Mouse (Mus musculus) ovary, adult 10 weeks (tissue): Measurements from ENCODE around the gene Gm5965. TPM values are rescaled to one million over a fixed set of nuclear protein-coding genes. Genes with fewer than 3 reads are reported as not detected.

Experiments
- polyA plus RNA-seq: library from polyadenylated mRNA; stranded (reverse); fragments of 350-450 nt; fragmentation: Illumina TruSeq; extraction: RNeasy Lipid Tissue Mini Kit (QIAGEN cat#74804); gene quantifications from one replicate; pipeline ENCODE4 v1.2.3, GENCODE M21; 2014

Gm5965 gene
- polyA plus RNA-seq, result not detected

GRCm38 (mm10) chr16:88777596-88777995 is at the start of gene Gm5965:
TSS of gene Gm5965 (plus strand) at chr16:88777896.

DNA sequence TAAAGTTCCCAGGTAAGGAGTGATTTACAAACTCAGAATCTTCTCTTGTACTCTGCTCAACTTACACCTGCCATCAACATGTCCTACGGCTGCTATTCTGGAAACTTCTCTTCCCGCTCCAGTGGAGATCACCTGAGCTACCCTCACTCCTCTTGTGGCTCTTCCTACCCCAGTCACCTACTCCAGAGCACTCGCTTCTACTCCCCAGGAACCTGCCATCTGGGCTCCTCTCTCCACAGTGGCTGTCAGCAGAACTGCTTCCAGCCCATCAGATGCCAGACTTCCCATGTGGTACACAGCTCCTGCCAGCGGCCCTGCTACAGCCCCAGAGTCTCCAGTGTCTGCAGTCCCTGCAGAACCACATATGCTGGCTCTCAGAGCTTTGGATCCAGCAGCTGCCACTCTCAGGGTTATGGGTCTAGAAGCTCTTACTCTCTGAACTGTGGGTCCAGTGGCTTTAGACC is 48.9 kb upstream of the Gm5965 start, which contains the start of gene Krtap13-1:
Gene Krtap13-1, plus strand, starts transcription at position 51 of the 464 bp plus-strand sequence.

DNA sequence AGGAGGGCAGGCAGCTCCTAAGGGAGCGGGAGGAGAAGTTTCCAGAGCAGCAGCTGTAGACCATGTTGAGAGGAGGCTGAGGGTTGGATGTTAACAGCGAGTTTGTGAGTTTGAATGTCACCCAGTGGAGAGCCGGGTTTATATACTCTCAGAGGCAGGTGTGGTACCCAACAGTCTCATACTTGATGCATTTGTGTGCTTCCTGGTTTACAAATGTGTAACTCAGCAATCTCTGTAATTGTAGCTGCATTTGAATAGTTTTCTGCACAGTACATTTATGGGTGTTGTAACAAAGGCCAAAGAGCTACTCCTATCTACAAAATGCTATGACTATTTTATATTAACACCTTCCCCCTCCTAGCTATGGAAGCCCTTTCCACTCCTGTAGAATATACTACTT is 26.2 kb upstream of the Gm5965 start, which contains the start of gene Krtap13:
Gene Krtap13, minus strand, starts transcription at position 101 of the 400 bp plus-strand sequence.

DNA sequence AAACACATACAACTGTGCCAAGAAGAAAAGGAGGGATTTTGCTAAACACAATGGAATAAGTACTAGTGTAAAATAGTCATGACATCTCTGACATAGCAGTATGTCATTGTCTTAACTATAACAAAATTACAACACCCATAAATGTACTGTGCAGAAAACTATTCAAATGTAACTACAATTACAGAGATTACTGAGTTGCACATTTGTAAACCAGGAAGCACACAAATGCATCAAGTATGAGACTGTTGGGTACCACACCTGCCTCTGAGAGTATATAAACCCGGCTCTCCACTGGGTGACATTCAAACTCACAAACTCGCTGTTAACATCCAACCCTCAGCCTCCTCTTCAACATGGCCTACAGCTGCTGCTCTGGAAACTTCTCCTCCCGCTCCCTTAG is 19.1 kb upstream of the Gm5965 start, which contains the start of gene 2310034C09Rik:
Gene 2310034C09Rik, plus strand, starts transcription at position 301 of the 400 bp plus-strand sequence.

GRCm38 (mm10) chr16:88774106-88774505 is 3.6 kb upstream of the Gm5965 start, which contains the start of gene 2310057N15Rik:
TSS of gene 2310057N15Rik (minus strand) at chr16:88774206.

GRCm38 (mm10) chr16:88811827-88812226 is 34.1 kb downstream of the Gm5965 start, which contains the start of gene Gm20741:
TSS of gene Gm20741 (minus strand) at chr16:88812220.

GRCm38 (mm10) chr16:88820066-88820465 is 42.4 kb downstream of the Gm5965 start, which contains the start of gene Krtap15:
TSS of gene Krtap15 (plus strand) at chr16:88820215.

DNA sequence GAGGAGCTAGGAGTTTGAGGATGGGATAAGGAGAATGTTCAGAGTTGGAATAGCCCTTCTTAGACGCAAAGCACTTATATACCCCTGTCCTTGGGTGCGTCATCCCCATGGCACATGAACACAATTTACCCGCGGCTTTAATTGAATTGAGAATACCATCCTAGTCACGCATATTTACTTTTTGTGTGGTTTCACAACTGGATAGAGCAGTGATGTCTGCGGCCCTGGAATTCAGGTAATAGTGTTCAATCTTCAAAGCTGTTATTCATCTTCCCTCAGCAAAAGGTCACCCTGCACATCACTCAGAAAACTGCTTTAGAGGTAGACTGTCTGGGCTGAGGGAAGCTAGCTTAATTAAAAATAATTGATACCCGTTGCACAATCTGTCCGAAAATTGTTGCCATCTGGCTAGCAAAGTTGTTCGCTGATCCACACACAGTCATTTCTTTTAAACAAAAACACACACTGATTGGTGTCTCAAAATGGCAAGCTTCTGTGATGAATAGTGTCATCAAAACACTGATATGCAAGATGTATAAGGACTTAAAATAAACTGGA is 48.5 kb downstream of the Gm5965 start, which contains the start of gene Krtap14:
Gene Krtap14, minus strand, starts transcription at position 51 of the 558 bp plus-strand sequence.

Other genes with a start within 250 kb of the Gm5965 start
- 4.5 TPM for gene Cldn8, start 214.7 kb upstream of the Gm5965 start, polyA plus RNA-seq
- not detected for gene Krtap24-1, start 165.6 kb upstream of the Gm5965 start, polyA plus RNA-seq
- gene 2310079G19Rik, start 150.2 kb upstream of the Gm5965 start, polyA plus RNA-seq, result not detected
- gene Krtap26-1, start 130.1 kb upstream of the Gm5965 start, polyA plus RNA-seq, result not detected
- not detected for gene Krtap27-1, start 106.2 kb upstream of the Gm5965 start, polyA plus RNA-seq
- gene 2310061N02Rik, start 69.9 kb upstream of the Gm5965 start, polyA plus RNA-seq, result not detected
- gene Krtap13-1, start 49.0 kb upstream of the Gm5965 start, polyA plus RNA-seq, result not detected
- not detected for gene Krtap13, start 26.3 kb upstream of the Gm5965 start, polyA plus RNA-seq
- not detected for gene 2310034C09Rik, start 19.0 kb upstream of the Gm5965 start, polyA plus RNA-seq
- gene 2310057N15Rik, start 3.7 kb upstream of the Gm5965 start, polyA plus RNA-seq, result not detected
- gene Gm20741, start 34.3 kb downstream of the Gm5965 start, polyA plus RNA-seq, result not detected
- not detected for gene Krtap15, start 42.3 kb downstream of the Gm5965 start, polyA plus RNA-seq
- gene Krtap14, start 48.2 kb downstream of the Gm5965 start, polyA plus RNA-seq, result not detected
- not detected for gene Krtap19-1, start 91.5 kb downstream of the Gm5965 start, polyA plus RNA-seq
- gene Krtap19-2, start 96.4 kb downstream of the Gm5965 start, polyA plus RNA-seq, result not detected
- not detected for gene Krtap19-3, start 100.1 kb downstream of the Gm5965 start, polyA plus RNA-seq
- gene Krtap19-4, start 107.2 kb downstream of the Gm5965 start, polyA plus RNA-seq, result not detected
- gene Krtap19-5, start 118.6 kb downstream of the Gm5965 start, polyA plus RNA-seq, result not detected
- gene Krtap19-9b, start 154.4 kb downstream of the Gm5965 start, polyA plus RNA-seq, result not detected
- not detected for gene Krtap16-3, start 185.0 kb downstream of the Gm5965 start, polyA plus RNA-seq
- gene Krtap22-2, start 232.9 kb downstream of the Gm5965 start, polyA plus RNA-seq, result not detected
- gene Gm10229, start 237.4 kb downstream of the Gm5965 start, polyA plus RNA-seq, result not detected